Mouse (Mus musculus) layer of hippocampus, adult 8-10 months (tissue): ENCODE measurements at regions not wholly inside any gene's neighbourhood (a gene's known extent, or its start where the extent isn't known, plus 50 kb on each side); places are given as distances from the start of the nearest gene placed in this dataset.

ENCODE experiments used
- DNase-seq, 2 experiments: peaks; one replicate each; pipeline ENCODE4 v3.0.0; 2022; ENCODE audit warnings: low spot score in 2 of 2

GRCm38 (mm10) chr11:111155023-111155422, 89.1 kb downstream of the Kcnj2 start:
- DNase-seq: no peak

GRCm38 (mm10) chr11:111155747-111156146, 89.8 kb downstream of the Kcnj2 start:
- DNase-seq: no peak

- DNase-seq: no peak
Measured at GRCm38 (mm10) chr11:111159299-111159698, 93.3 kb downstream of the Kcnj2 start.

- DNase-seq: no peak
Measured at GRCm38 (mm10) chr11:111164907-111165306, 98.9 kb downstream of the Kcnj2 start.

- DNase-seq: no peak
Measured at GRCm38 (mm10) chr11:111170174-111170800, 104.3 kb downstream of the Kcnj2 start.

GRCm38 (mm10) chr11:111173525-111173924, 107.6 kb downstream of the Kcnj2 start:
- DNase-seq: no peak

GRCm38 (mm10) chr11:111175566-111175965, 109.6 kb downstream of the Kcnj2 start:
- peak; percentile 10 to 16 for DNase-seq

- DNase-seq: no peak
Measured at GRCm38 (mm10) chr11:111177516-111177915, 111.6 kb downstream of the Kcnj2 start.

GRCm38 (mm10) chr11:111197422-111197821, 131.5 kb downstream of the Kcnj2 start:
- peak; percentile 20 to 26 for DNase-seq

- DNase-seq: no peak
Measured at GRCm38 (mm10) chr11:111200512-111200911, 134.5 kb downstream of the Kcnj2 start.

- DNase-seq: no peak
Measured at GRCm38 (mm10) chr11:111202780-111203179, 136.8 kb downstream of the Kcnj2 start.

GRCm38 (mm10) chr11:111210565-111210964, 144.6 kb downstream of the Kcnj2 start:
- DNase-seq: no peak

- DNase-seq: no peak
Measured at GRCm38 (mm10) chr11:111212038-111212701, 146.2 kb downstream of the Kcnj2 start.

GRCm38 (mm10) chr11:111212702-111213328, 146.9 kb downstream of the Kcnj2 start:
- no peak for DNase-seq

GRCm38 (mm10) chr11:111215006-111215405, 149.0 kb downstream of the Kcnj2 start:
- DNase-seq: no peak

GRCm38 (mm10) chr11:111223834-111224233, 157.9 kb downstream of the Kcnj2 start:
- no peak for DNase-seq

GRCm38 (mm10) chr11:111227305-111227704, 161.3 kb downstream of the Kcnj2 start:
- no peak for DNase-seq

- DNase-seq: no peak
Measured at GRCm38 (mm10) chr11:111236741-111237140, 170.8 kb downstream of the Kcnj2 start.

GRCm38 (mm10) chr11:111239784-111240183, 173.8 kb downstream of the Kcnj2 start:
- DNase-seq: no peak

- no peak for DNase-seq
Measured at GRCm38 (mm10) chr11:111252226-111252625, 186.3 kb downstream of the Kcnj2 start.

- DNase-seq: no peak
Measured at GRCm38 (mm10) chr11:111256596-111256995, 190.6 kb downstream of the Kcnj2 start.

GRCm38 (mm10) chr11:111260691-111261383, 194.9 kb downstream of the Kcnj2 start:
- DNase-seq: no peak
